Mouse (Mus musculus) forebrain, embryonic 14.5 days (tissue): ENCODE measurements around the gene Npas3. TPM values are rescaled to one million over a fixed set of nuclear protein-coding genes. Genes with fewer than 3 reads are reported as not detected.

ENCODE experiments used
- ATAC-seq: fragments of 200-750 bp; cut with Nextera tagmentation; 2 replicates; pipeline ENCODE4 v1.8.0; 2017; ENCODE audit warnings: mild to moderate bottlenecking, moderate library complexity
- DNase-seq: peaks from one replicate; pipeline ENCODE4 v3.0.0-alpha.2; 2015; ENCODE audit warnings: low spot score
- H3K27ac ChIP-seq: fragments of 300-500 bp; sonication (generic); 2 replicates; pipeline ENCODE4 v1.5.1; 2014; ENCODE audit warnings: low read depth, mild to moderate bottlenecking, control low read depth, low read length, moderate library complexity
- H3K27me3 ChIP-seq: fragments of 300-500 bp; sonication (generic); replicated peaks from 2 replicates; pipeline ENCODE4 v1.6.1; 2014; ENCODE audit warnings: low read length, control low read depth, mixed read lengths; ENCODE audit not compliant: control insufficient read depth, insufficient read depth
- H3K36me3 ChIP-seq: fragments of 300-500 bp; sonication (generic); 2 replicates; pipeline ENCODE4 v1.6.1; 2014; ENCODE audit warnings: low read length, control low read depth; ENCODE audit not compliant: control insufficient read depth, insufficient read depth
- H3K4me1 ChIP-seq: fragments of 300-500 bp; sonication (generic); 2 replicates; pipeline ENCODE4 v1.6.1; 2014; ENCODE audit warnings: antibody characterized with exemption, low read length, control low read depth; ENCODE audit not compliant: control insufficient read depth, insufficient read depth
- H3K4me2 ChIP-seq: fragments of 300-500 bp; sonication (generic); 2 replicates; pipeline ENCODE4 v1.6.1; 2014; ENCODE audit warnings: mild to moderate bottlenecking, control low read depth, low read length
- H3K4me3 ChIP-seq: fragments of 300-500 bp; sonication (generic); 2 replicates; pipeline ENCODE4 v1.5.1; 2014; ENCODE audit warnings: low read depth, low read length, control low read depth
- H3K9ac ChIP-seq: fragments of 300-500 bp; sonication (generic); 2 replicates; pipeline ENCODE4 v1.6.1; 2014; ENCODE audit warnings: mild to moderate bottlenecking, low read length, control low read depth, moderate library complexity
- H3K9me3 ChIP-seq: fragments of 300-500 bp; sonication (generic); replicated peaks from 2 replicates; pipeline ENCODE4 v1.6.1; 2016; ENCODE audit warnings: low read length, control low read depth, mixed read lengths; ENCODE audit not compliant: control insufficient read depth
- WGBS: fragments of 180-500 bp; shearing (Covaris S2); extraction: QIAGEN DNeasy Blood & Tissue Kit; methylation state at CpG from one replicate; pipeline ENCODE4 v1.1.7; 2014; 5-methylcytosine and 5-hydroxymethylcytosine counted together
- polyA plus RNA-seq: library from polyadenylated mRNA; unstranded; fragments of >200 nt; fragmentation: Nextera tagmentation; extraction: Ambion mirVana; gene quantifications from 2 replicates; pipeline ENCODE4 v1.2.1, GENCODE M21; 2014

Gene Npas3
- polyA plus RNA-seq, 1 experiment from 2014 or later, result 12.9 TPM

- Histone ChIP-seq H3K27me3 (no peaks in the 10 kb centered on the region), H3K27ac (no peak overlapping the region), H3K36me3 (no peaks in the 10 kb centered on the region), H3K4me3 (no peak overlapping the region), H3K9ac (no peak overlapping the region), H3K4me2 (no peak overlapping the region), H3K9me3 (no peaks in the 10 kb centered on the region), H3K4me1 (no peaks in the 10 kb centered on the region)
- ATAC-seq (no peak), DNase-seq (no peak)
- WGBS, result 90% methylated on average over 3 of the region's 3 CpGs
Measured at GRCm38 (mm10) chr12:53997141-53997540, 748.7 kb downstream of the Npas3 start.

GRCm38 (mm10) chr12:53999647-54000637, 751.5 kb downstream of the Npas3 start:
- H3K27ac ChIP-seq, result no peak overlapping the region

GRCm38 (mm10) chr12:54002496-54002895, 754.0 kb downstream of the Npas3 start:
- Histone ChIP-seq H3K27me3 (no peaks in the 10 kb centered on the region), H3K9me3 (no peaks in the 10 kb centered on the region), H3K27ac (no peak overlapping the region), H3K4me2 (no peak overlapping the region), H3K9ac (no peak overlapping the region), H3K4me3 (no peak overlapping the region), H3K4me1 (no peaks in the 10 kb centered on the region), H3K36me3 (no peaks in the 10 kb centered on the region)
- DNase-seq, result no peak
- 82% methylated on average over 4 of the region's 4 CpGs for WGBS
- ATAC-seq, result no peak

More at GRCm38 (mm10) chr12:53999647-54000637, 751.5 kb downstream of the Npas3 start:
- DNase-seq (no peak), ATAC-seq (no peak)
- no peak overlapping the region for H3K4me3 ChIP-seq
- no peak overlapping the region for H3K4me2 ChIP-seq
- H3K4me1 ChIP-seq, result no peaks in the 10 kb centered on the region
- no peaks in the 10 kb centered on the region for H3K27me3 ChIP-seq
- WGBS, result 49% methylated on average over 15 of the region's 15 CpGs
- H3K36me3 ChIP-seq, result no peaks in the 10 kb centered on the region
- H3K9ac ChIP-seq, result no peak overlapping the region
- no peaks in the 10 kb centered on the region for H3K9me3 ChIP-seq

GRCm38 (mm10) chr12:54004606-54005005, 756.1 kb downstream of the Npas3 start:
- Histone ChIP-seq H3K36me3 (no peaks in the 10 kb centered on the region), H3K4me2 (no peak overlapping the region), H3K4me1 (no peaks in the 10 kb centered on the region), H3K27me3 (no peaks in the 10 kb centered on the region), H3K27ac (no peak overlapping the region), H3K9me3 (no peaks in the 10 kb centered on the region), H3K9ac (no peak overlapping the region), H3K4me3 (no peak overlapping the region)
- ATAC-seq, result no peak
- DNase-seq, result no peak
- WGBS, result 76% methylated on average over 8 of the region's 8 CpGs

- Histone ChIP-seq H3K9me3 (no peaks in the 10 kb centered on the region), H3K36me3 (no peaks in the 10 kb centered on the region), H3K27me3 (no peaks in the 10 kb centered on the region), H3K4me3 (no peak overlapping the region), H3K27ac (no peak overlapping the region), H3K4me2 (no peak overlapping the region), H3K4me1 (no peaks in the 10 kb centered on the region), H3K9ac (no peak overlapping the region)
- DNase-seq (no peak), ATAC-seq (no peak)
- 87% methylated on average over 4 of the region's 4 CpGs for whole genome bisulfite sequencing
Measured at GRCm38 (mm10) chr12:54005546-54005945, 757.1 kb downstream of the Npas3 start.

- Histone ChIP-seq H3K9ac (no peak overlapping the region), H3K9me3 (no peaks in the 10 kb centered on the region), H3K4me1 (no peaks in the 10 kb centered on the region), H3K27me3 (no peaks in the 10 kb centered on the region), H3K4me3 (no peak overlapping the region), H3K27ac (no peak overlapping the region), H3K36me3 (no peaks in the 10 kb centered on the region), H3K4me2 (no peak overlapping the region)
- DNase-seq (no peak), ATAC-seq (no peak)
Measured at GRCm38 (mm10) chr12:54015304-54015703, 766.8 kb downstream of the Npas3 start.

- Histone ChIP-seq H3K4me3 (no peak overlapping the region), H3K9ac (no peak overlapping the region), H3K4me2 (no peak overlapping the region), H3K4me1 (no peaks in the 10 kb centered on the region), H3K27me3 (no peaks in the 10 kb centered on the region), H3K9me3 (no peaks in the 10 kb centered on the region), H3K36me3 (no peaks in the 10 kb centered on the region), H3K27ac (no peak overlapping the region)
- DNase-seq (no peak), ATAC-seq (no peak)
- 45% methylated on average over 8 of the region's 8 CpGs for WGBS
Measured at GRCm38 (mm10) chr12:54017949-54018348, 769.5 kb downstream of the Npas3 start.

GRCm38 (mm10) chr12:54019979-54020378, 771.5 kb downstream of the Npas3 start:
- no peak overlapping the region for H3K4me3 ChIP-seq
- H3K9me3 ChIP-seq, result no peaks in the 10 kb centered on the region
- 61% methylated on average over 8 of the region's 8 CpGs for WGBS
- DNase-seq (peak; percentile 66), ATAC-seq (peak; percentile 74)
- no peaks in the 10 kb centered on the region for H3K36me3 ChIP-seq
- no peak overlapping the region for H3K9ac ChIP-seq
- H3K4me1 ChIP-seq, result no peaks in the 10 kb centered on the region
- H3K27ac ChIP-seq, result 0 out of 2 replicates have a peak overlapping the region, but pooled peaks have one; percentile 1
- no peaks in the 10 kb centered on the region for H3K27me3 ChIP-seq
- no peak overlapping the region for H3K4me2 ChIP-seq
